Mouse (Mus musculus) G1E (cell line): ENCODE results near the gene Steap3.

Experiments used
- CTCF ChIP-seq: IDR thresholded peaks from 2 replicates; pipeline ENCODE4 v1.5.1; 2012; ENCODE audit warnings: low read depth, low read length, inconsistent platforms, mixed read lengths
- GATA1 ChIP-seq: IDR thresholded peaks from 2 replicates; pipeline ENCODE4 v1.6.1; 2012; ENCODE audit warnings: borderline replicate concordance, low read length, inconsistent platforms, mixed read lengths
- GATA2 ChIP-seq: IDR thresholded peaks from 2 replicates; pipeline ENCODE4 v1.6.1; 2012; ENCODE audit warnings: low read depth, low read length, inconsistent platforms, borderline replicate concordance
- TAL1 ChIP-seq: conservative IDR thresholded peaks from 2 replicates; pipeline ENCODE4 v1.6.1; 2012; ENCODE audit warnings: low read depth, low read length, inconsistent platforms, mixed read lengths

GRCm38 (mm10) chr1:120174991-120175390 lies 97.5 kb downstream of the Steap3 start:
- no peak for TF ChIP-seq CTCF
- no peak for TF ChIP-seq GATA2
- no peak for TF ChIP-seq GATA1
- TF ChIP-seq TAL1: no peak
